Mouse (Mus musculus) lung, postnatal 36 days (tissue): ENCODE measurements at regions not wholly inside any gene's neighbourhood (a gene's known extent, or its start where the extent isn't known, plus 50 kb on each side); places are given as distances from the start of the nearest gene placed in this dataset.

Experiments
- DNase-seq: peaks from one replicate; pipeline ENCODE4 v3.0.0; 2022; ENCODE audit warnings: mixed read lengths

- DNase-seq = no peak
These were observed 91.2 kb upstream of the Hsd17b12 start for GRCm38 (mm10) chr2:94248948-94249347.

DNA sequence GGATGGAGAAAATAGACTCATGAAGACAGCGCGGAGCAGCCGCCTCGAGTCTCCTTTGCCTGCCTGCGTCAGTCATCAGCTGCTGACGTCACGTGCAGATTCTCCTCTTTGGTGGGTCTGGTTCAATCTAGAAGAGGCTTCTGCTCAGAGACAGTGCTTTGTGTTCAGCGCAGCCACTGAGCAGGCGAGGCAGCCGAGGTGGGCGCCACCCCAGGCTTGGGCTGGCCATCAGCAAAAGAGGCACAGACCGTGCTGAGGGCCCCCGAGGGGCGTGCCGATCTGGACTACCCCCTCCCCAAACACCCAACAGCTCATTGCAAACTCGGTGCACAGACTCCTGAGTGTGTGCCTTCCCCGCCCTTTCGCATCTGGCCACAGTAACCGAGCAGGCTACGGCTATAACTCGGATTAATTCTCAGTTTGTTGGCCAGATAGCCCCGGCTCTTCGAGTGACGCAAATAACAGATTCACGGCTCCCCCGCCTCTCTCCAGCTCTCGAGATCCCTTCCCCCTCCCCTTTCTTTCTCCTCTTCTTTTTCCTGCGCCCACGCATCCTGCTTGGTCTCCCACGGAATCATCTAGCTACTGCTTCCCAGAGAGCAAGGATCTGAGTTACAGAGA is 89.2 kb upstream of the Hsd17b12 start:
- no peak for DNase-seq

- no peak for DNase-seq
These were observed 88.4 kb upstream of the Hsd17b12 start for GRCm38 (mm10) chr2:94246180-94246611.

- peak; percentile 76 for DNase-seq
These were observed 87.7 kb upstream of the Hsd17b12 start for GRCm38 (mm10) chr2:94245305-94245959.

- no peak for DNase-seq
These were observed 86.4 kb upstream of the Hsd17b12 start for GRCm38 (mm10) chr2:94244140-94244539.

GRCm38 (mm10) chr2:94243053-94243916 is 85.5 kb upstream of the Hsd17b12 start:
- no peak for DNase-seq

- no peak for DNase-seq
These were observed 84.8 kb upstream of the Hsd17b12 start for GRCm38 (mm10) chr2:94242406-94243052.

GRCm38 (mm10) chr2:94242051-94242397 is 84.3 kb upstream of the Hsd17b12 start:
- no peak for DNase-seq

GRCm38 (mm10) chr2:94241301-94242050 is 83.7 kb upstream of the Hsd17b12 start:
- DNase-seq = no peak

GRCm38 (mm10) chr2:94240411-94240810 is 82.6 kb upstream of the Hsd17b12 start:
- no peak for DNase-seq

- DNase-seq = no peak
These were observed 81.8 kb upstream of the Hsd17b12 start for GRCm38 (mm10) chr2:94239573-94239972.

DNA sequence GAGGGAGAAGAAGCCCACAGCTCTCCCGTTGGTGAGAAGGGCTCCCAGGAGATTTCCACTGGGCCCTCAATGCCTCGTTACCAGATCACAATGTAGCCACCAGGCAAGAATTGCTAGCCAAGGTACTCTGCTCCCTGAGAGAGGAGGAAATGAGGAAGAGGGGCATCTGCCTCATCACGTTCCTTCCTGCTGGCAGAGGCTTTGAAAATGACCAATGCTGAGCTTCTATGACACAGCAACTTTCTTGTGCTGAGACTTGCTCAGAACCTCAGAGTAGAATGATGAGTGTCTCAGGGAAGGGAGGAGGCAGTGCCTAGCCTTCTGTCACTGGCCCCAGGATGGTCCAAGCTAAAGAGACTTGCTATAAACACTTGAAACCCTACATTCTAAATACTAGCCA is 78.7 kb upstream of the Hsd17b12 start:
- DNase-seq = no peak

- DNase-seq = no peak
These were observed 75.8 kb upstream of the Hsd17b12 start for GRCm38 (mm10) chr2:94233597-94233996.

DNA sequence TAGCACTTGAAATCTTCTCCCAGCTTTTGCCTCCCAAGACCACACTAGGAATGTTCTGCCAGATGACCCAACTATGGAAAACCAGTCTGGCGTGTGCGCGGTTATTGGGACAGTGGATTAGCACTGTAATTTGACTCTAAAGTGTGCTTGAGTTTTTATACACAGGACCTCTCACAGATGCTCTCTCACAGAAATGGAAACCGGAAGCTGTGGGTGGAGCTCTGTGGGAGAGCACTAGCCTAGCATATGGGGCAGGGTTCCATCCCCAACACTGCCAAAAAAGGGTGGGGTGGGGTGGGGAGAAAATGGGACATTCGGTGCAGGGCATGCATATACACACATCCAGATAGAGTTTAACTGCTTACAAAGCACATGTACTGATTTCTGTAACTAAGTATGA is 61.7 kb upstream of the Hsd17b12 start:
- no peak for DNase-seq

GRCm38 (mm10) chr2:94217481-94217880 is 59.7 kb upstream of the Hsd17b12 start:
- DNase-seq = no peak

GRCm38 (mm10) chr2:94215455-94215854 is 57.7 kb upstream of the Hsd17b12 start:
- DNase-seq = no peak
